Comparison of ENCODE assay signal across 13 mouse cellular contexts in the genomic region with DNA sequence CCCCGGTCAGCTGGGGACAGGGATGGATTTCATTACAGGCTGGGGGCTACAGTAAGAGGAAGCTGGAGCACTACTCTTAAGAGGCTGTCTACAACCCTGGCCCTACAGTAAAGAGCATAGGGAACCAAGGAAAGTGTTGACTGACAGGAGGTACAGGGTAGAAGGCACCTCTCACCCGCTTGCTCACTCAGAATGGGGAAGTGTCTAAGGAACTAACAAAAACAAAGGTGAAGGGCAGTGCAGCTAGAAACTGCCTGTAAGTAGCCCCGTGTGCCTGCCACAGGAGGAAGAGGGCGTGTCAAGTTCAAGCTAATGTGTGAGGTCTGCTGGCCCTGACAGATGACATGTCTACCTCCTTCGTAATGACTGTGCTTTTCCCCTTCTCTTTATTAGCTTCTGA. TPM values are rescaled to one million over a fixed set of nuclear protein-coding genes. Genes with fewer than 3 reads are reported as not detected.
DNase-seq lines count a peak whose midpoint lies in the region; ATAC-seq and TF ChIP-seq lines count a peak whose summit lies in the region.
"Had no signal": no experiment of that assay in that cellular context is flagged by ENCODE, and none has a peak within 500 bp of the region (broad histone marks: within the 10 kb centered on the region; RNA-seq: fewer than 3 reads in every experiment).

No protein-coding gene starts in this region.

- DNase-seq in kidney, adult 18-20 months, result no peak
- peak; percentile 56 for DNase-seq in G1E (ENCODE audit: low spot score)
- DNase-seq in forebrain, postnatal 0 days, result no peak
- no peak for DNase-seq in adrenal gland, postnatal 25 days
- DNase-seq in neural tube, embryonic 10.5 days (ENCODE audit: extremely low spot score, low spot score), result no peak
- DNase-seq: cerebellum, adult 9-11 months; gastrocnemius, postnatal 10 days had no signal

- WGBS in kidney, embryonic 14.5 days, result 19% methylated on average over 5 of the region's 5 CpGs
- WGBS in forebrain, postnatal 0 days, result 68% methylated on average over 5 of the region's 5 CpGs

- H3K27ac ChIP-seq in kidney, embryonic 14.5 days (ENCODE audit: low read depth, low read length), result no peak overlapping the region
- H3K27ac ChIP-seq in forebrain, postnatal 0 days (ENCODE audit: low read depth, low read length), result no peak overlapping the region
- H3K27ac ChIP-seq: layer of hippocampus, adult 2 months; neural tube, embryonic 13.5 days had no signal

- no peak overlapping the region for H3K4me3 ChIP-seq in kidney, embryonic 14.5 days (ENCODE audit: low read length)
- no peak overlapping the region; the same call in 1 of the 2 replicates for H3K4me3 ChIP-seq in G1E (ENCODE audit: low read depth, low read length)
- no peak overlapping the region for H3K4me3 ChIP-seq in forebrain, postnatal 0 days (ENCODE audit: low read depth, low read length)
- H3K4me3 ChIP-seq: layer of hippocampus, adult 2 months; neural tube, embryonic 13.5 days had no signal

- TF ChIP-seq CTCF in G1E (IDR thresholded peaks at IDR 0.05; ENCODE audit: low read depth, low read length), result no peak
- TF ChIP-seq CTCF in forebrain, postnatal 0 days (IDR thresholded peaks at IDR 0.05; ENCODE audit: low read depth), result no peak

- no peak overlapping the region for H3K4me2 ChIP-seq in kidney, embryonic 14.5 days (replicated peaks; ENCODE audit: low read depth, low read length)
- H3K4me2 ChIP-seq in forebrain, postnatal 0 days (ENCODE audit: low read depth), result no peak overlapping the region
- H3K4me2 ChIP-seq: midbrain, embryonic 11.5 days; neural tube, embryonic 13.5 days had no signal

- H3K4me1 ChIP-seq in kidney, embryonic 14.5 days (ENCODE audit: control insufficient read depth, insufficient read depth, low read length), result peaks cover 5% of the 10 kb centered on the region
- peaks cover 26% of the 10 kb centered on the region for H3K4me1 ChIP-seq in G1E (ENCODE audit: insufficient read depth, low read depth, low read length)
- H3K4me1 ChIP-seq in forebrain, postnatal 0 days (ENCODE audit: insufficient read depth), result no peaks in the 10 kb centered on the region

- no peak overlapping the region for H3K9ac ChIP-seq in kidney, embryonic 14.5 days (ENCODE audit: low read depth, low read length)
- no peak overlapping the region for H3K9ac ChIP-seq in forebrain, postnatal 0 days
- H3K9ac ChIP-seq: neural tube, embryonic 13.5 days had no signal

- H3K27me3 ChIP-seq in kidney, embryonic 14.5 days (ENCODE audit: control insufficient read depth, insufficient read depth, low read length), result no peaks in the 10 kb centered on the region
- H3K27me3 ChIP-seq in G1E (ENCODE audit: insufficient read depth, low read length), result peaks cover 13% of the 10 kb centered on the region
- H3K27me3 ChIP-seq in forebrain, postnatal 0 days (ENCODE audit: insufficient read depth, low read length), result no peaks in the 10 kb centered on the region
- H3K27me3 ChIP-seq: neural tube, embryonic 13.5 days had no signal

- H3K9me3 ChIP-seq in kidney, embryonic 14.5 days (ENCODE audit: control insufficient read depth, low read length), result no peaks in the 10 kb centered on the region
- H3K9me3 ChIP-seq in G1E (replicated peaks), result no peaks in the 10 kb centered on the region
- no peaks in the 10 kb centered on the region for H3K9me3 ChIP-seq in forebrain, postnatal 0 days (ENCODE audit: low read length)
- H3K9me3 ChIP-seq: neural tube, embryonic 13.5 days had no signal

- ATAC-seq in kidney, embryonic 14.5 days (ENCODE audit: low FRiP score, low TSS enrichment), result peak; percentile 29; the same call in 1 of the 2 replicates
- peak; percentile 70 for ATAC-seq in G1E (ENCODE audit: extremely low read depth, insufficient number of reproducible peaks, low FRiP score, poor library complexity, severe bottlenecking)
- ATAC-seq in hematopoietic stem cell, adult 5-6 weeks (replicated peaks in 1 of 2; ENCODE audit: insufficient read depth in 1 of 2, low FRiP score in 2 of 2, low TSS enrichment in 1 of 2, low read depth in 1 of 2, poor library complexity in 2 of 2, severe bottlenecking in 2 of 2), result peak; percentile 97 to 98
- peak; percentile 97 for ATAC-seq in neutrophil, adult 5-6 weeks (ENCODE audit: extremely low read depth, insufficient number of reproducible peaks, low FRiP score, poor library complexity, severe bottlenecking)
- ATAC-seq in forebrain, postnatal 0 days, result no peak

- H3K36me3 ChIP-seq in kidney, embryonic 14.5 days (ENCODE audit: control insufficient read depth, insufficient read depth, low read length), result no peaks in the 10 kb centered on the region
- H3K36me3 ChIP-seq in G1E (replicated peaks), result no peaks in the 10 kb centered on the region
- peaks cover 25% of the 10 kb centered on the region; the same call in 1 of the 2 replicates for H3K36me3 ChIP-seq in forebrain, postnatal 0 days (ENCODE audit: insufficient read depth)

RNA-seq across cellular contexts. Expression of gene Nrp2, which starts 57.0 kb away (rescaled TPM):
- 5.5 and 7.1 TPM in 2 replicates for polyA plus RNA-seq in kidney, embryonic 14.5 days (2014; fragmentation: Nextera tagmentation; extraction: Ambion mirVana)
- total RNA-seq in G1E (2014; fragmentation: Nextera tagmentation) (0.44 TPM in 1 of 2 replicates, not detected in the other), G1E (2017) (0.12 and 0.16 TPM in 2 replicates)
- 0.07 and 0.10 TPM in 2 replicates for polyA plus RNA-seq in G1E (2012)
- total RNA-seq in hematopoietic stem cell, adult 5-6 weeks (2017), result 0.31 and 0.50 TPM in 2 replicates
- total RNA-seq in neutrophil, adult 5-6 weeks (2017), result 1.6 TPM in 2 replicates
- 63.2 and 120 TPM in 2 replicates for total RNA-seq in forebrain, postnatal 0 days (2014; rRNA removed)
- 16.1 and 31.6 TPM in 2 replicates for polyA plus RNA-seq in forebrain, postnatal 0 days (2015; fragmentation: Nextera tagmentation; extraction: Ambion mirVana)
- 38.3 and 44.1 TPM in 2 replicates for total RNA-seq in adrenal gland, postnatal 25 days (2021)

Comparison
In these comparisons a context has a peak if more than half of its experiments do, and no peak if none do; other contexts are left out.
1. RNA of gene Nrp2, which starts 57.0 kb away (total RNA-seq): 63.2 to 120 TPM in forebrain, postnatal 0 days and 38.3 to 44.1 TPM in adrenal gland, postnatal 25 days; 1.6 TPM in neutrophil, adult 5-6 weeks, 0.31 to 0.50 TPM in hematopoietic stem cell, adult 5-6 weeks and 0.12 to 0.44 TPM in G1E; every median in the first group is over 10 times any median in the second.